Mouse (Mus musculus) limb, embryonic 12.5 days (tissue): ENCODE measurements at regions not wholly inside any gene's neighbourhood (a gene's known extent, or its start where the extent isn't known, plus 50 kb on each side); places are given as distances from the start of the nearest gene placed in this dataset.

Experiments used
- ATAC-seq: fragments of 200-750 bp; cut with Nextera tagmentation; 2 replicates; pipeline ENCODE4 v1.8.0; 2017; ENCODE audit warnings: low read depth, moderate TSS enrichment; ENCODE audit not compliant: insufficient number of reproducible peaks, insufficient read depth, low FRiP score, low TSS enrichment
- H3K27ac ChIP-seq: fragments of 300-500 bp; sonication (generic); 2 replicates; pipeline ENCODE4 v1.5.1; 2016; ENCODE audit warnings: mild to moderate bottlenecking, moderate library complexity
- H3K27me3 ChIP-seq: fragments of 300-500 bp; sonication (generic); 2 replicates; pipeline ENCODE4 v1.6.1; 2016; ENCODE audit warnings: mild to moderate bottlenecking, moderate library complexity
- H3K36me3 ChIP-seq: fragments of 300-500 bp; sonication (generic); 2 replicates; pipeline ENCODE4 v1.6.1; 2016; ENCODE audit warnings: mild to moderate bottlenecking, moderate library complexity
- H3K4me1 ChIP-seq: fragments of 300-500 bp; sonication (generic); replicated peaks from 2 replicates; pipeline ENCODE4 v1.6.1; 2016
- H3K4me2 ChIP-seq: fragments of 300-500 bp; sonication (generic); 2 replicates; pipeline ENCODE4 v1.6.1; 2016; ENCODE audit warnings: mild to moderate bottlenecking, moderate library complexity
- H3K4me3 ChIP-seq: fragments of 300-500 bp; sonication (generic); replicated peaks from 2 replicates; pipeline ENCODE4 v1.5.1; 2016; ENCODE audit warnings: mild to moderate bottlenecking
- H3K9ac ChIP-seq: fragments of 300-500 bp; sonication (generic); replicated peaks from 2 replicates; pipeline ENCODE4 v1.6.1; 2016; ENCODE audit warnings: mild to moderate bottlenecking, moderate library complexity
- H3K9me3 ChIP-seq: fragments of 300-500 bp; sonication (generic); 2 replicates; pipeline ENCODE4 v1.6.1; 2016; ENCODE audit warnings: mild to moderate bottlenecking, moderate library complexity
- WGBS: fragments of 180-500 bp; shearing (Covaris S2); methylation state at CpG from one replicate; pipeline ENCODE4 v1.1.7; 2016; 5-methylcytosine and 5-hydroxymethylcytosine counted together

DNA sequence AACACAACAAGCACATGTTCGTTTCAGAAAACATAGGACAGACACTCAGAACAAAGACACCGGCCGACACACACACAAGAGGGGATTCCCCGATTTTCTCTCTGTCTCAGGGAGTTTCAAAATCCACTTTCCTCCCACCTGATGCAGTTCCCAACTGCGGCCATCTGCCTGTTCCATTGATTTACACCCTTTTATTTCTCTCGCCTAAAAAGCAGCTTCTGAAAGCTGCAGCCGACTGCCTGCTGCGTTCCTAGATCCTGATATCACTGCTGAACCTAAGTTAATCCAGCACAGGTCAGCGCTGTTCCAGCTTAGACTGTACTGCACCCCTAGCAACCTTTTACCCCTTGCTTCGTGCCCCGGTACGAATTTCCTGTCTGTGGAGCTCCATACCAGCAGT, 237.0 kb downstream of the Impad1 start:
- Histone ChIP-seq H3K9me3 (no peaks in the 10 kb centered on the region), H3K9ac (no peak overlapping the region), H3K4me1 (no peaks in the 10 kb centered on the region), H3K27me3 (no peaks in the 10 kb centered on the region), H3K27ac (no peak overlapping the region), H3K4me3 (no peak overlapping the region), H3K4me2 (no peak overlapping the region), H3K36me3 (no peaks in the 10 kb centered on the region)
- WGBS: 66% methylated on average over 12 of the region's 12 CpGs
- ATAC-seq: no peak

DNA sequence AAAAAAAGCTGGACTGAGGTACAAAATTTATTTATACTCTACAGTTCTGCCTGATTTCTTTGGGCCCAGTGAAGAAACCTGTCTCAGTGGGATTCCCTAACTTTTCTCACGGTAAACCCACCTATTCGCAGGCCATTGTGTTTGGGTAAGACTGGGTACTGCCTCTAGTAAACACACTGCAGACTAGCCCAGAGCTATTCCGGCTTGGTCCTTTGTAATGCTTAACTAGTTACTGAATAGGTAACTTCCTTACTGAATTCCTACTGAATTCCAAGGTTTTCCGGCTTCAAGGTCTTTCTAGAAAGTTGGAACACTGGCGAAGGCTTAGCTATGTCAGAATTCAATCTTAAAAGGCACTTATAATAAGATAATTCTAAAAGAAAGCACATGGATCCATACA, 242.9 kb downstream of the Impad1 start:
- ATAC-seq: no peak
- H3K9me3 ChIP-seq: no peaks in the 10 kb centered on the region
- H3K27ac ChIP-seq: no peak overlapping the region
- no peaks in the 10 kb centered on the region for H3K4me1 ChIP-seq
- H3K9ac ChIP-seq: no peak overlapping the region
- no peak overlapping the region for H3K4me3 ChIP-seq
- H3K27me3 ChIP-seq: no peaks in the 10 kb centered on the region
- H3K4me2 ChIP-seq: no peak overlapping the region
- H3K36me3 ChIP-seq: no peaks in the 10 kb centered on the region
- whole genome bisulfite sequencing: 92% methylated on average over 5 of the region's 5 CpGs

DNA sequence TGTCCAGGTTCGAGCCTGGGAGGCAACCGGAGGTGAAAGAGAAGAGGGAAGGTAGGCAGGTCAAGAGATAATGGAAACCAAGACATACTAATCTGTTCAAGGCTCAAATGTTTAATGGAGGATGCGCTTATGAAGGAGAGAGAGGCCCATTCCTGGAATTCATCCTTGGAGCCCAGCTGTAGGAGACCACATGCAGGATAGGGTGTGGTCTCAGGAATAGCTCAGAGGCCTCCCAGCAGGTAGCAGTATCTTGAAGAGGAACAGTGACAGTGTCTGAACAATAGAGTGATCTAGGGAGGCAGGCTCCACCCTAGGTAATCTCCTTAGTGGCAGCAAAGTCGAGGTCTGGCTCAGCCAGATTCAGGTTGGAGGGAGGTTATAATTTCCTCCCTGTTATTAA, 243.3 kb downstream of the Impad1 start:
- ATAC-seq: no peak
- no peaks in the 10 kb centered on the region for H3K4me1 ChIP-seq
- no peak overlapping the region for H3K9ac ChIP-seq
- no peak overlapping the region for H3K27ac ChIP-seq
- H3K4me3 ChIP-seq: no peak overlapping the region
- H3K4me2 ChIP-seq: no peak overlapping the region
- no peaks in the 10 kb centered on the region for H3K36me3 ChIP-seq
- no peaks in the 10 kb centered on the region for H3K27me3 ChIP-seq
- no peaks in the 10 kb centered on the region for H3K9me3 ChIP-seq
- WGBS: 80% methylated on average over 4 of the region's 4 CpGs

GRCm38 (mm10) chr4:4537172-4537753, 255.9 kb downstream of the Impad1 start:
- H3K36me3 ChIP-seq: no peaks in the 10 kb centered on the region
- H3K9ac ChIP-seq: no peak overlapping the region
- 86% methylated on average over 2 of the region's 2 CpGs for WGBS
- H3K4me1 ChIP-seq: no peaks in the 10 kb centered on the region
- H3K27ac ChIP-seq: no peak overlapping the region
- no peaks in the 10 kb centered on the region for H3K9me3 ChIP-seq
- no peak overlapping the region for H3K4me3 ChIP-seq
- ATAC-seq: no peak
- no peaks in the 10 kb centered on the region for H3K27me3 ChIP-seq
- H3K4me2 ChIP-seq: no peak overlapping the region

DNA sequence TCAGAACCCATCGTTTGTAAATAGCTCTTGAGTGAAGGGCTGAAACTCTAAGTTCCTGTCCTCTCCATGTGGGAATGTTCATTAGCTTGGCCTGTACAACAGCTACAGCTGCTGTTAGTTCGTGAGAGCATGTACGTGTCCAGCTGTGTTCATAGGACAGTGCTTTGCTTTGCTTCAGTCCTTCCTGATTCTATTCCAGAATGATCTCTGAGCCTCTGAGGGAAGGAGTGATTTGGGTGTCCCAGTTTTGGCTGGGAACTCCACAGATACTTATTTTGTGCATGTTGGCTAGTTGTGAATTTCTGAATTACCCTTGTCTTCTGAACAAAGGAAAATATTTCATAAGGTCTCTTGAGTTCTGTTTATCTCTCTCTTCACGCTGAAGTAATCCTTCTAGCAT, 261.0 kb downstream of the Impad1 start:
- Histone ChIP-seq H3K4me1 (no peaks in the 10 kb centered on the region), H3K4me3 (no peak overlapping the region), H3K27me3 (no peaks in the 10 kb centered on the region), H3K27ac (no peak overlapping the region), H3K9ac (no peak overlapping the region), H3K9me3 (no peaks in the 10 kb centered on the region), H3K4me2 (no peak overlapping the region), H3K36me3 (no peaks in the 10 kb centered on the region)
- ATAC-seq: no peak
- WGBS: 62% methylated on average over 4 of the region's 4 CpGs

- H3K9ac ChIP-seq: no peak overlapping the region
- 84% methylated on average over 12 of the region's 12 CpGs for WGBS
- no peaks in the 10 kb centered on the region for H3K36me3 ChIP-seq
- H3K4me2 ChIP-seq: no peak overlapping the region
- H3K9me3 ChIP-seq: no peaks in the 10 kb centered on the region
- H3K27ac ChIP-seq: no peak overlapping the region
- no peak overlapping the region for H3K4me3 ChIP-seq
- ATAC-seq: no peak
- H3K27me3 ChIP-seq: no peaks in the 10 kb centered on the region
- H3K4me1 ChIP-seq: no peaks in the 10 kb centered on the region
Measured at GRCm38 (mm10) chr4:4528311-4528710, 264.8 kb downstream of the Impad1 start.

DNA sequence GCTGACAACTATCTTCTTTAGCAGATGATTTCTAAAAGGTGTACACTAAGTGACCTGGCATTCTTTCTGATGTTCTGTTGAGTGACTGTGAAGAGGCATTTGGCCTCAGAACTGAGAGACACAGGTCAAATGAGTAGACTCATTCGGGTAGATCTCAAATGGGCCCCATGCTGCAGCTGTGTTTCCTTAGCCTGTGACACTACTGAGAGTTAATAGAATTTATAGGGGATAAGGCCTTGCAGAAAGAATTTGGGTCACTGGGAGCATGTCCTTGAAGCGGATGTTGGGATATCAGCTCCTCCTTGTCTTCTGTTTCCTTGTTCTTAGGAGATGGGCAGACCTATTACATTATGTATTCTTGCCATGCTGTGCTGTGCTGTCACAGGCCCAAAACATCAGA, 271.4 kb downstream of the Impad1 start:
- H3K9me3 ChIP-seq: no peaks in the 10 kb centered on the region
- H3K36me3 ChIP-seq: no peaks in the 10 kb centered on the region
- no peak overlapping the region for H3K4me3 ChIP-seq
- WGBS: 67% methylated on average over 2 of the region's 2 CpGs
- ATAC-seq: no peak
- H3K27ac ChIP-seq: no peak overlapping the region
- H3K4me2 ChIP-seq: no peak overlapping the region
- no peak overlapping the region for H3K9ac ChIP-seq
- no peaks in the 10 kb centered on the region for H3K27me3 ChIP-seq
- H3K4me1 ChIP-seq: no peaks in the 10 kb centered on the region

- H3K4me1 ChIP-seq: no peaks in the 10 kb centered on the region
- H3K27me3 ChIP-seq: no peaks in the 10 kb centered on the region
- ATAC-seq: no peak
- H3K36me3 ChIP-seq: no peaks in the 10 kb centered on the region
- no peak overlapping the region for H3K27ac ChIP-seq
- H3K4me2 ChIP-seq: no peak overlapping the region
- no peak overlapping the region for H3K9ac ChIP-seq
- WGBS: 76% methylated on average over 2 of the region's 2 CpGs
- no peak overlapping the region for H3K4me3 ChIP-seq
- no peaks in the 10 kb centered on the region for H3K9me3 ChIP-seq
Measured at GRCm38 (mm10) chr4:4518741-4519140, 274.4 kb downstream of the Impad1 start.

GRCm38 (mm10) chr4:4513351-4513750, 279.8 kb downstream of the Impad1 start:
- Histone ChIP-seq H3K4me2 (no peak overlapping the region), H3K4me3 (no peak overlapping the region), H3K9ac (no peak overlapping the region), H3K36me3 (no peaks in the 10 kb centered on the region), H3K4me1 (no peaks in the 10 kb centered on the region), H3K27me3 (no peaks in the 10 kb centered on the region), H3K27ac (no peak overlapping the region), H3K9me3 (no peaks in the 10 kb centered on the region)
- no peak for ATAC-seq

DNA sequence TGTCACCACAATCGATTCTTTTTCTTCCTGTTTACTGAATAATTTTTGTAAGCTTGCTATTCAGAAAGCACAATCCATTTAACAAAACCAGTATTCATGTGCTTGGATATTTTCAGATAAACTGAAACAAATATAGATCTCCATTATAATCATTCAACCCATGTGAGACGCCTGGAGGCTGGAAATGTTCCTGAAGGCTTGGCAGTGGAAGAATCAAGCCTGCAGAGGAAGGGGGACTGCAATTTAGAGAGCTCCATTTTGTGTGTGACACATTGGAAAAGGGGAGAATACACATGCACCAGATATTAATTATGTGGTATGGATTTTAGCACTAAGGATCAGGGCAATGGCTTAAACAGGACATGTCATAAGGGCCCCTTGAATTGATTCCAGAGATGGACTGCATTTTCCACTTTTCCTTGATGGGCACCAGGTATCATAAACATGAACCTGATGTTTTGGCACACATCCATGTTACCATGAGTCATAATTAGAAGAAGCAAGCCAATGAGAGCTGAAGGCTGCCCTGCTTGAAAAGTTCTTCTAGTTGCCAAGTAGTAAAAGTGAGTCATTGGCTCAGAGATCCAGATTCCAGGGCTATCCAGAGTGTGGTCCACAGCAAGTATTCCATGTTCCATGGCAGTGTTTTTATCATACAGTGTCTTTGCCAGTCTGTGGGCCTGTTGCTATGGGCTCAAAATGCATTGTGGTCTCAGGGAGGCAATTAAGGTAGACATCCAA, 282.8 kb downstream of the Impad1 start:
- Histone ChIP-seq H3K9me3 (no peaks in the 10 kb centered on the region), H3K36me3 (no peaks in the 10 kb centered on the region), H3K4me2 (no peak overlapping the region), H3K27ac (no peak overlapping the region), H3K27me3 (no peaks in the 10 kb centered on the region), H3K4me3 (no peak overlapping the region), H3K9ac (no peak overlapping the region), H3K4me1 (no peaks in the 10 kb centered on the region)
- 85% methylated on average over 2 of the region's 2 CpGs for WGBS
- no peak for ATAC-seq

DNA sequence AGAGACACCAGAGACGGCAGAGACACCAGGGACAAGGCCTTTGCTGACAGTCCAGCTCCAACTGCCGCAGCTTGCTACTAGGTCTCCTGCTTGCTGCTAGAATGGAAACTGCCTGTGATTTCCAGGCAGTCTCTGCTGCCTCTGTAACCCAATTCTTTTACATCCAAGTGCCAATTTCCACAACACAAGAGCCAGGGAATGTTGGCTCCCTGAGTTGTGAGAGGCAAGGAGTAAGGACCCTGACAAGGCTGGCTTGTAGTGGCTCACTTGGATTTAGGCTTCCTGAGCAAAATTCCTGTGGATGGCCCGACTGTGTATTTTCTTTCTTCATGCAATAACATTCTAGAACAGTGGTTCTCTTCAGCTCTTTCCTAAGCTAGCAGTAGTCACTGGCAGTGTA, 283.9 kb downstream of the Impad1 start:
- Histone ChIP-seq H3K27ac (peak overlapping the region; percentile 46; the same call in 1 of the 2 replicates), H3K4me1 (no peaks in the 10 kb centered on the region), H3K4me2 (no peak overlapping the region), H3K27me3 (no peaks in the 10 kb centered on the region), H3K9me3 (no peaks in the 10 kb centered on the region), H3K36me3 (no peaks in the 10 kb centered on the region), H3K4me3 (no peak overlapping the region), H3K9ac (no peak overlapping the region)
- 63% methylated on average over 3 of the region's 3 CpGs for WGBS
- no peak for ATAC-seq

DNA sequence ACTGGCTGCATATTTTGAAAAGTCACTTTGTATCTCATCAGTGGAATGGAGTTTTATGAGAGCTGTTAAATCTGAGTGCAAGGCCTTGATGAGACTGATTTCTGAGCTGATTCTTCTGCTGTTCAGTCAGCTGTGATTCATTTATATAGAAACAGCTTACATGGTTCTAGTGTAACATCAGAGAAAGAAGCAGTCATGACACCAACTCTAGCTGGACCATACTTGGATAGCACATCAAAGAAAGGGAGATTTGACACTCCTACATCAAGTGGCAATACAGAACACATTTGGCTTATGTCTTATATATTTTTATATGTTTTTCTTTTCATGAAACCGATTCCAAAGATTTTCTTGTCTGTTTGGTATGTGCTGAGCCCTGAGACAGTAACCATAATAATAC, 296.0 kb downstream of the Impad1 start:
- no peak overlapping the region for H3K4me3 ChIP-seq
- no peak overlapping the region for H3K27ac ChIP-seq
- no peak overlapping the region for H3K9ac ChIP-seq
- ATAC-seq: no peak
- H3K4me2 ChIP-seq: no peak overlapping the region
- H3K27me3 ChIP-seq: no peaks in the 10 kb centered on the region
- H3K36me3 ChIP-seq: no peaks in the 10 kb centered on the region
- no peaks in the 10 kb centered on the region for H3K4me1 ChIP-seq
- WGBS: 74% methylated on average over 1 of the region's 1 CpGs
- H3K9me3 ChIP-seq: no peaks in the 10 kb centered on the region
